Mouse (Mus musculus) cerebellum, adult 9-11 months (tissue): ENCODE measurements around the gene Chst4.

Source experiments
- DNase-seq: peaks from one replicate; pipeline ENCODE4 v3.0.0; 2022

Chst4 gene

GRCm38 (mm10) chr8:110006312-110007023, 33.1 kb downstream of the Chst4 start:
- DNase-seq, result no peak

- DNase-seq, result no peak
These were observed 35.2 kb downstream of the Chst4 start for GRCm38 (mm10) chr8:110004300-110004699.

GRCm38 (mm10) chr8:110002953-110003352, 36.6 kb downstream of the Chst4 start:
- no peak for DNase-seq

- no peak for DNase-seq
These were observed 39.6 kb downstream of the Chst4 start for GRCm38 (mm10) chr8:109999974-110000373.

- no peak for DNase-seq
These were observed 41.5 kb downstream of the Chst4 start for GRCm38 (mm10) chr8:109998066-109998465.

- DNase-seq, result no peak
These were observed 42.2 kb downstream of the Chst4 start for GRCm38 (mm10) chr8:109997381-109997780.

GRCm38 (mm10) chr8:109992951-109993350, 46.6 kb downstream of the Chst4 start:
- DNase-seq, result no peak

GRCm38 (mm10) chr8:109992166-109992565, 47.4 kb downstream of the Chst4 start:
- DNase-seq, result no peak

GRCm38 (mm10) chr8:109990224-109990623, 49.3 kb downstream of the Chst4 start, which contains the start of gene Tat:
Gene Tat (plus strand): TSS chr8:109990437.
- no peak for DNase-seq

- no peak for DNase-seq
These were observed 50.4 kb downstream of the Chst4 start for GRCm38 (mm10) chr8:109989151-109989550.

GRCm38 (mm10) chr8:109987776-109988175, 51.8 kb downstream of the Chst4 start:
- no peak for DNase-seq

GRCm38 (mm10) chr8:109986384-109986783, 53.2 kb downstream of the Chst4 start:
- no peak for DNase-seq

- DNase-seq, result no peak
These were observed 55.6 kb downstream of the Chst4 start for GRCm38 (mm10) chr8:109983944-109984343.

GRCm38 (mm10) chr8:109982386-109983105, 57.0 kb downstream of the Chst4 start:
- DNase-seq, result no peak

GRCm38 (mm10) chr8:109979339-109979738, 60.2 kb downstream of the Chst4 start:
- DNase-seq, result no peak
